Mouse (Mus musculus): ENCODE measurements around the gene Tmem106c.

The Tmem106c gene

DNA sequence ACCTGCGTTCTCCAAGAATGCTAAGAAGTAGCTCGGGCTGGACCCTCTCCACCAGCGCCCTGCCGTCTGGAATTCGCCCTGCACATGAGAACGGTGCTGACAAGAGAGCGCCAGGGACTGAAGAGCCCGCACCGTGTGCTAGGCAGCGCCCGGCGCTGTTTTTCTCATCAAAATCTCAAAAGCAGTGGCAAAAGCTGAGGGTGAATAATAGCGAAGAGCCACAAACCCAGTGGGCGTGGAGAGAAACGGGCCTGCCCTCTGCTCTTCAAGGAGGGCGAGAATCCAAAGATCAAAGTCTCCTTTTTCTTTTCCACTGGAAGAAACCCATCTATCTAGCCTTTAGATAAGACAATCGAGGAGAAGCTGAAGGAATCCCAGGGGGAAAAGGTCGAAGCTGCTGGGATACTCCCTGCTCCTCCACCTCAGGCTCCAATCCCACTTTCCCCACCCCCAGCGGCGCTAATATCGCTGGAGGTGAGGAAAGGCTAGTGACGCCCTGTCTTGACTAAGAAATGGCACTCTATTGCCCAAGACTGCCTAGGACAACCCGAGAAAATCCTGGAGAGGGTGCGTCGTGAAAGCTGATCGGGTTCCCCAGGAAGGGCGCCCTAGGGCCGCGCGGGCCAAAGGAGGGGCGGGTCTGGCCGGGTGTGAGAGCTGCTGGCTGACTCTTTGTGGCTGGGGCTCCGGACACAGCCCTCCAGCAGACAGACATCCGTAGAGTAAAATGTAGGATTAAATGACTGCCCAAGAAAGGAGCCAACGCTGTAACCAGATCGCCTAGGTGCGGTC is 37.5 kb downstream of the Tmem106c start:
- DNase-seq (ENCODE audit: low read depth) = no peak

DNA sequence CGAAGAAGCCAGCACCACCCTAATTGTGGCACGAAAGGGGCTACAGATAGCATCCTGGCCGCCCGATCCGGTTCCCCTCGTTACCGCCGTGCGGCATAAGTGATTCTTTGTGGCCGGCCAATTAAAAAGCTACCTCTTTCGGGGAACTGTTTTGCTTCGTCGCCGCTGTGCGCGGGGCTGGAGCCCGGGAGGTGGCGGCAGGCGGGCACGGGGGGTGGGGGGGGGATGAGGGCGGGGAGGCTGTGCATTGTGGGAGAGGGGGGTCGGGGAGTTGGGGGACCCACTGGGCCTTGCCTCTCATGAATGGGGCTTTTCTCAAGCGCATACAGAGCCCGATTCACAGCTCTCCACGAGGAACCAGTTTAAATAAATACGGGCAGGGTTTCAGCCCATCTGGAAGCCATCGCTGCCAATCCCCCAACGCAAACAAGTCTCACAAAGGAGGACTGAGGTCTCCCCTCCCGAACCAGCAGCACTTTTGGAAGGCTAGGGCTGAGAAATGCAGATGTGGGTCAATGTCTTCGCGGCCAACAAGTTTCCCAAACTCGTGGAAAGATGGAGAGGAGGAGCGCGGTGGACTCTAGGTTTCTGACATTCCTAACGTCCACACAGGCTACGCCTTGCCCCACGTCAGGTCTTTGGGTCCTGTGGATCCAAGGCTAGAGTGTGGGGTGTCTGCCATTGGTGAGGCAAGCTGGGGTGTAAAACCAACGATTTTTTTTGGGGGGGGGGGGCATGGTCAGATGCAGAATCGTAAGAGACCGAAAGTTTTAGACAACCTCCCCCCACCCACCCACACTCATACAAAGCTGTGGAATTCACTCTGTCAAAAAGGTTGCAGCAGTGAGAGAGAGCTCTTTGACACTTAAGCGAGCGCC is 38.4 kb downstream of the Tmem106c start:
- no peak for DNase-seq (ENCODE audit: low read depth)

DNA sequence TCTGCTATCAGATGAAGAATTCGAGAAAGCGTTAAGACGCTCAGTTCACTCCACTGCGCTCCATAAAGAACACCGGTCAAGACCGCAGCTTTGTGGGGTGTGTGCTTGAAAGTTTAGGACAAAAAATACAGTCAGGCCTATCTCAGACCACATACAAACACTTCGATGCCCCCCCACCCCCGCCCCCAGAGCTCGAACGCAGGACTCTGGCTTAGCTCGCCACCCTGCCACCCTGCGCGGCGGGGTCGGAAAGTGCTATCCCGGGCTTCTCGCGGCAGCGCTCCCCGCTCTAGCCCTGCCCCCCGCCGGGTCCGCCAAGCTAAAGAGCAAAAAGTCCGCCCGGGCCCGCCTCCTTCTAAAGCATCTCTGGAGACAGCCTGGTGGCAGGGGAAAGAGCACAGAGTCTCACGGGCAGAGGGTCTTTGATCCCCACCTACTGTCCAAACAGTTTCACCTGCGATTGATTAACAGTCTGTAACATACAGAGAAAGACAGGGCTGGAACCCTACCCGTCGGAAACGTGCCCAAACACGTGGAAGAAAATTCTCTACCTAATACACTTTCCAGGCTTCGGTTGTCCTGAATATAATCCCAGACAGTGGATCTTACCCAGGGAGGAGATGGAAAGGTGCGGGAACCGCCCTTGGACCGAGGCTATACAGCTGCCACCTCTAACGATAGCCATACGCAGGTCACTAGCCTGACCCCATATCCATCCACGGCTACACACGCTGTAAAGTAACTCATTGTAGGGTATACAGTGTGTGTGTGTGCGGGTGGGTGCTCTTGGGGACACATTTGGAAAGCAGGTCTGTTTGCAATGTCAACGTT is 39.2 kb downstream of the Tmem106c start:
- DNase-seq (ENCODE audit: low read depth) = no peak

DNA sequence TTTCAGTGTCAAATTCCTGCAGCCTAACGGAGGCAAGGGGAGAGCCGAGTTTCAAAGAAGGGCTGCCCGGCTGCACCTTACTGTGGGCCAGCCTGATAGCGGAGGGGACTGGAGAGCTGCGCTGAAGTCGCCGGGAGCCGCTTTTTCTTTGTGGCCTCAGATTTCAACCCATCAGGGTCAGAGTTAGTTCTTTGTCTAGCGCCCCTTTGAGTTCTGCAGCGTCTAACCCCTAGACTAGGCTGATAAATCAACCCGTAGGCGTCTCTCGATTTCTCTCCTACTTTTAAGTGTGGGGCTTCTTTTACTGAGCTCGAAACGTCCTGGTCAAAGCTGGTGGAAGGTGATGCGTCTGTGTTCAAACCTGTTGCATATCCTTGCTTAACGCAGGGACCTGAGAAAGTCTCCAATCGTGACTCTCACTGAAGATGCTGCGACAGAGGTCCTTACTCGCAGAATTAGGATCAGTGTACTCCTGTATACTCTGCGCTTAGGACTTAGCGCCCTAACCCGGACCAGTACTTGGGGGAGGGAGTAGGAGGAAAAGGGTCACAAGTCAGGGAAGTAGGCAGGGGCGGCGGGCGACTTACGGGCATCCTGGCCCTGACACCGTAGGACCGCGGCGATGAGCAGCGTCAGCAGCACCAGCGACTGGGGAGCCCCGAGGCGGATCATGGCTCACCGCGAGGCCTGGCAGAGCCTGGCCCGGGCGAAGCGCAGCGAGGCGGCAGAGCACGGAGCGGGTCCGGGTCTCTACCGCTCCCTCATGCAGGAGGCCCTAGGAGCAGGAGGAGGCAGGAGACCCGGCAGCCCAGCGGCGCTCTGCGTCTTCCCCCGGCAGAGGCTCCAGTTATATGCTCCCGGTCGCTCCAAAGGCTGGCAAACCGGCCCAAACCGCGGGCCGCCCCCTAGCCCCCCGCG is 40.1 kb downstream of the Tmem106c start, which contains the start of gene Col2a1:
Col2a1 (minus strand) TSS at position 874 of the 918 bp plus-strand sequence.
- peak; percentile 5 for DNase-seq (ENCODE audit: low read depth)

DNA sequence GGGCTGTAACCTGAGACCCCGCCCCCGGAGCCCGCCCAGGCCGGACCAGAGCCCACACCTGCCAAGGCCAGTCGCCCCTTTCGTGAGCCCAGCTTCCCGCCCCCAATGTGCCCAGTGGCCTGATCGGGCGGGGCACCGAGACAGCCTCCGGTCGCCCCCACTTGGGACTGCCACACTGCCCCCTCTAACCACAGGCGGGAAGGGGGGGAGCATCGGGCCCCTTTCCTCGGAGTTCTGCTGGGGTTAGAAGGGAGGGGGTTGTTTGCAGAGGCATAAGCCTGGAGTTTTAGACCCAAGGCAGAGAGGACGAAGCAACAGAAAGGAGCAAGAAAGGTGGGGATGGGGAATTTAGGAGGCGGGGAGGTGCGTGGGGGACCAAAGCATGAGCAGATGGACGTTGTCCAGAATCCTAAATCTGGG is 40.8 kb downstream of the Tmem106c start:
- DNase-seq (ENCODE audit: low read depth) = no peak

DNA sequence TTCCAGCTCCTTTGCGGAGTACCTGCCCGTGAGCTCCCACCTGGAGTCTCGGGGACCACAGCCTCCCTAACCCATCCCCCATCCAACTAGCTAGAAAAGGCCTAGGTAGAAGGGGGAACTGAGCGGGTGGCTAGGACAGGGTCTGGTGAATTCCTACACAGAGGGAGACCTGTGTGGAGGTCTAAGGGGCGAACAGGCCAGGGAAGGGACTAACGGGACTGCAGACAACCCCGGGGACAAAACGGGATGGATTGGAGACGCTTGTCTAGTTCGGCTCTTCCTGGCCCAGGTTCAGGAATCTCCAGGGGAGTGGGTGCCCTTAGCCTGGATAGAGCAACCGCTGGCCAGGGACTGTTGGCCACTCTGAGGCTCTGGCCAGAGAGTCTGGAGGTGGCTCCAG is 41.2 kb downstream of the Tmem106c start:
- no peak for DNase-seq (ENCODE audit: low read depth)

DNA sequence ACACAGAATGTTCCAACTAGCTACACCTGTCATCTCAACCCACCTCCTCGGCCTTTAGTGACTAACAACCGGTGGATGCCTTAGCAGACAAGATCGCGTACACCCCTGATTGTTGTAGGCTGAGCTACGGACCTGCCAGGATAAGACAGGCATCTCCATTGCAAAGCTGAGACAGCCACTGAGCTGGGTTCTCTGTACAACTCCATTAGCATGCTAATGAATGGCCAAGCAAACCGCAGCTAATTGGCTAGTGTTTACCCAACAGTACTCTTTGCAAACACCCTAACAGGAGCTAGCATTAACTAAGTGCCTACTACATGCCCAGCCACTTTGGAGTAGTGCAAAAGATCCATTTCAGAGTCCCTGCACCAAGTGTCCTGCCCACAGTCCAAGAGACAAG is 48.8 kb downstream of the Tmem106c start:
- DNase-seq (ENCODE audit: low read depth) = no peak

DNA sequence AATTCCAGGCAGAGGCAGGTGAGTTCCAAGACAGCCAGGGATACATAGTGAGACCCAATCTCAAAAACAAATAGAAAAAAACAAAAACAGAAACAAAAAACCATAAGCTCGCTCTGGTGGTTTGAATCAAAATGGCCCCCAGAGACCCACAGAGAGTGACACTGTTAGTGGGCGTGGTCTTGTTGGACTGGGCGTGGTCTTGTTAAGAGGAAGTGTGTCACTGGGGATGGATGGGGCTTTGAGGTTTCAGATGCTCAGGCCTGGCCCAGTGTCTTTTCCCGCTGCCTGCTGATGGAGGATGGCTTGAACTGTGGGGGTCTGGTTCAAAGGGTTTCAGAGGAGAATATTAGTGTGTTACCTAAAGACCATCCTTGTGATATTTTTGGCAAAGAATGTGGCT is 53.9 kb downstream of the Tmem106c start:
- DNase-seq (ENCODE audit: low read depth) = no peak

DNA sequence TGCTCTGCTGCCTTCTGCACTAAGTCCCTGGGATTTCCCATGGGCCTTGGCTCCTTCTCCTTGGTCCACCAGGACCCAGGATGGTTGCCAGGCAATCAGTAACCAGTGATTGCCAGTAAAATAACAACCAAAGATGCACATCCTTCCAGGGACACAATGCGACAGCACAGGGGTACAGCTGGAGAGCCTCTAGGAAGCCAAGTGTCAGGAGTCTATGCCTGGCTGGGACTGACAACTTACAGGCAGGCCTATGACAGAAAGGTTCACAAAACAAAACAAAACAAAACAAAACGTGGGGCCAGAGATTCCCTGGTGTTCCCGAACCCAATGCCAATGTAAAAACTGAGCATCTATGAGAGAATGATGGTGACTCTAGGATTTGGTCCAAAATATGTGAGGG is 55.0 kb downstream of the Tmem106c start:
- no peak for DNase-seq (ENCODE audit: low read depth)

All from naive thymus-derived CD4-positive, alpha-beta T cell, adult 2 months (primary cell).